Mouse (Mus musculus) heart, adult 10 weeks (tissue): ENCODE data around the gene Tbc1d23. TPM values are rescaled to one million over a fixed set of nuclear protein-coding genes. Genes with fewer than 3 reads are reported as not detected.

Experiments
- polyA plus RNA-seq: library from polyadenylated mRNA; stranded (reverse); fragments of 350-450 nt; fragmentation: Illumina TruSeq; extraction: RNeasy Lipid Tissue Mini Kit (QIAGEN cat#74804); gene quantifications from one replicate; pipeline ENCODE4 v1.2.3, GENCODE M21; 2014; ENCODE audit warnings: low read depth, low replicate concordance

Gene Tbc1d23
- polyA plus RNA-seq, result 20.6 TPM

GRCm38 (mm10) chr16:57231089-57231936 is at the start of gene Tbc1d23:
Gene Tbc1d23, minus strand, starts transcription at chr16:57231504.

GRCm38 (mm10) chr16:57166611-57167513 is 64.4 kb downstream of the Tbc1d23 start, which contains the start of gene Nit2:
Gene Nit2, minus strand, starts transcription at chr16:57167341.

GRCm38 (mm10) chr16:57120913-57121815 is 110.1 kb downstream of the Tbc1d23 start, which contains the start of gene Tomm70a:
Gene Tomm70a, plus strand, starts transcription at chr16:57121703.

Other genes starting within 250 kb of the Tbc1d23 start
- gene Tmem45a2, start 160.1 kb downstream of the Tbc1d23 start, polyA plus RNA-seq, result not detected
- 36.7 TPM for gene Tomm70a, start 109.8 kb downstream of the Tbc1d23 start, polyA plus RNA-seq
- gene Nit2, start 64.2 kb downstream of the Tbc1d23 start, polyA plus RNA-seq, result 45.7 TPM
- not detected for gene Tmem30c, start 61.4 kb upstream of the Tbc1d23 start, polyA plus RNA-seq
- gene Filip1l, start 121.6 kb upstream of the Tbc1d23 start, polyA plus RNA-seq, result 30.2 TPM